Mouse (Mus musculus) right cerebral cortex, postnatal 36 days (tissue): ENCODE results near the gene Ccl5.
A peak's percentile ranks its signal among the peaks of the same experiment; 100 is the strongest.
"Not testable (repeated sequence)": the region's sequence is repeated elsewhere in the genome, so short reads cannot be mapped to it uniquely, and the experiment has no call there.

Experiments used
- DNase-seq, 2 experiments: peaks; one replicate each; pipeline ENCODE4 v3.0.0; 2022; ENCODE audit warnings: low spot score in 2 of 2, mixed read lengths in 1 of 2

Gene Ccl5

GRCm38 (mm10) chr11:83530360-83530759, at the start of gene Ccl5:
Gene Ccl5 (minus strand): TSS chr11:83530518.
- no peak for DNase-seq

DNA sequence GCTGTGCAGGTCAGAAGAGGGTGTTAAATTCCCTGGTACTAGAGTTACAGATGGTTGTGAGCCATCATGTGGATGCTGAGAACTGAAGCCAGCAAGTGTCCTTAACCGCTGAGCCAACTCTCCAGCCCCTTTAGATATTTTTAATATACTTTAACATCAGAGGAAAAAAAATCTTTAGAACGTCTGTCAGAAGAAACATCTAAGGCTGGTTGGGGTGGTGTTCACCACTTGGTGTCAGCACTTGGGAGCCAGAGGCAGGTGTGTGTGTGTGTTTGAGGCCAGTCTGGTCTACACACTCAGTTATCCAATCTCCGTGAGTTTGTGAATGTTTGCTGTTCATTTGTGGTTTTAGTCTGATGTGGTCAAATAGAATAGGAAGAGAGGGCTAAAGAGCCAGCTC, 48.7 kb upstream of the Ccl5 start:
- DNase-seq: no peak

DNA sequence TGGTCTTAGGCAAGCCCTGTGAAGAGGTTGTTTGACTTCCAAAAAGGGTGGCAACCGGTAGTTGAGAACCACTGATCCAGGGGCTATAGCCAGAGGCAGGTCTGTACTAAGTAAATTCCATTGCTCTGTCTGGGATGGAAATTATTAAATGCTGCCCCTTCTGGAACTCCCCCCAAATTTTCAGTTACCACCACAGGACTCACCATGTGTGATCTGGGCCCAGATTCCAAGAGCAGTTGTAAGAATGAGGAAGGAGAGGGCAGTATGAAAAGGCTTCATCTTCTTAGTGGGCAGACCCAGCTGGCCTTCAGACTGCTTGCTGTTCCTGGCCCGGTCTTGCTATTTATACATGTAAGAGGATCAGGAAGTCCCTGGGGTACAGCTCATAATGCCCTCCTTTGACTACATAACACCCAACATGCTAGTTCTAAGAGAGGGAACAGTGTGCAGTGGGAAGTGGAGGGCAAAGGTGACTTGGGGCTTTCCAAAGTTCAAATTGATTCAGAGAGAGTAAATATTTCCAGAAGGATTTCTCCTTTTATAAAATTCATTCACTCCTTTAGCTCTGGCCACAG, 48.0 kb upstream of the Ccl5 start, which contains the start of gene Ccl9:
Ccl9 (minus strand) TSS at position 451 of the 575 bp plus-strand sequence.
- no peak for DNase-seq

DNA sequence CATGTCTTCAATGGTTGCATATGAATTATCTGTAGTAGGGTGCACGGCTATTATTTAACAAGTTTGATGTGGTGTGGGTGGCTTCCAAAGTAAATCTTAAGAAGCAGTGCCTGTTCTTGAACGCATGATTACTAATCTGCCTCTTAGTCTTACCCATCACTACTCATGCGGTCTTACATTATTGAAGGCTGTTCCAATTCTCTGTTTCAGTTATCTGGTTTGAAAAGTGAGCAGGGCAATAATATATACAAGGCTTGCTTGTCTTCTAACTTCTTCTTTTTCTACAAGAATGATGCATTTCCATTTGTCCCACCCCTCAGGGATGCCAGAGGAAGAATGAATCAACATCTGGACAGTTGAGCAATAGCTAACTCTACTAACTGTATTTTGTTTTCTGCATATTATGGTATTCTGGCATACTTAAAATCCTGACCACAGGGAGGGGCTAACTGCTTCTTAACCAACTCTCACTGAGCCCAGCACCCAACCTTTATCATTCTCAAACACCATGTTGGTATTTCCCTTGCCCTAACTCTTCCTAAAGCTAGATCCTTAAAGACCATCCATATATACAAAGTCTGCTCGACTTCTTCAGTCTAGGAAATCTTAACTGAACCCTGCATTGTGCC, 46.7 kb upstream of the Ccl5 start:
- DNase-seq: no peak

- DNase-seq: no peak
These were observed 42.5 kb upstream of the Ccl5 start for GRCm38 (mm10) chr11:83572834-83573233.

- peak in 1 of 2 experiments; percentile 5 for DNase-seq
These were observed 41.9 kb upstream of the Ccl5 start for GRCm38 (mm10) chr11:83572223-83572622.

- no peak for DNase-seq
These were observed 39.9 kb upstream of the Ccl5 start for GRCm38 (mm10) chr11:83570189-83570588.

DNA sequence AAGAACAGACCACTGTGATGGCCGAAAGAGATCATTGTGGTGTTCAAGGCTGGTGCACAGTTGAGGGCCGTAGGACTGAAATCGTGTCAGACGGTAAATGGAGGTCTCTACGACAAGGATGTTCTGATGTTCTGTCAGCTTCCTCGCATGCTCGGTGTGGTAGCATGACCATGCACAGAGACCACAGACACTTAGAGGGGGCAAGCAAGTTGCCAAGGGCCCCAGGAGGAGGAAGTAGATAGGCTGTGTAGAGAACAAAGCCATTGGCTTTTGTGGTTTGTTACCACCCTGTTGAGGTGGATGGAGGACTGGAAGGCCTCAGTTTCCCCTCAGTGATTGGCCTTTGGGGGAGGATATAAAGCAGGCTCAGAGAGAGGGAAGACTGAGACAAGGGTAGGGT, 38.9 kb upstream of the Ccl5 start:
- no peak for DNase-seq

GRCm38 (mm10) chr11:83568786-83569185, 38.5 kb upstream of the Ccl5 start:
- no peak for DNase-seq

DNA sequence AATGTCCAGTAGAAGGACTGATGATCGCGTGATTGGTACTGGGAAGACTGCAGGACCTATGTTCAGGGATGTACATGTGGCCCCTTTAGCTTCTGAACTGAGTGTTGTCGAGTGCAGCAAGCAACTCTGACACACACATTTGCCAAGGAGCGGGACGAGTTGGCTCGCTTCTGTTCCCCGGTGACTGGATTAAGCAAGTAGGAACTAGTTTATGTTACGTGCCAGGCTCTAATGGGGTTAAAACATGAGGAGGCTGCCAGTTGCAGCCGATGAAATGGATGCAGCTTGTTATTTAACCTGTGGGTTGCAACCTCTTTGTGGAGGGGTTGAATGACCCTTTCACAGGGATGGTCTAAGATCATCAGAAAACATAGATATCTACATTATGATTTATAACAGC, 37.7 kb upstream of the Ccl5 start:
- no peak for DNase-seq

DNA sequence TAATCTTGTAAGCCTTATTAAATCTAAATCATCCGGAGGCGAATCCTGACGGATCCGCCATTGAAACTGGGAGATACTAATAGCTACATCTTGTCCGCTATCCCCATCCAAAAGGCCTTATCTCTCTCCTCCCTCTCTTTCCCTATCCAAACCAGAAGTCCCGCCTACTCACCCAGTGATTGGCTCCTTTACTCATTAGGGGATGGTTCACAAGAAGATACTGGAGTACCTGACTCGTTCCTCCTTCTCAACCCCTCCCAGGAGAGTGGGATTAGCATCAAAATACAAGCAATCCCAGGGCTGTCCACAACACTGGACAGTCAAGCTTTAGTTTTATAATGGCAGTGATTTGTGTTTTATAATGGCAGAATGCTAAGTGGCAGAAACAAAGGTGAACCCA, 37.0 kb upstream of the Ccl5 start:
- no peak for DNase-seq

DNA sequence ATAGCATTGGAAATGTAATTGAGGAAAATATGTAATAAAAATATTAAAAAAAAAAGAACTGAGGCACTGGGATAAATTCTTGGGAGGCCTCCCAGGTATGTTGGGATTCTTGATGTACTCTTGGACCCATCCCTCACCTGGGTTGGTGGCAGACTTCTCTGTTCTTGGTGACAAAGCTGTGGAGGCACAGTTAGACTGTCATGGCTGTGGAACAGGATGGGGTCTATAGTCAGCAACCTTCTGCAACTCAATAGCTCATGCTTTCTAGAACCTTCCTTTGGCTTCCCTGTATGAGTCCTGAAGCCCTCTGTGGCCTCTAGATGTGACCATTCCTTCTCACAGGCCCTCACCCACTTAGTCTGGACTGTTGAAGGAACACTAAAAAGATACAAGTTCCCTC, 36.3 kb upstream of the Ccl5 start:
- no peak for DNase-seq

DNA sequence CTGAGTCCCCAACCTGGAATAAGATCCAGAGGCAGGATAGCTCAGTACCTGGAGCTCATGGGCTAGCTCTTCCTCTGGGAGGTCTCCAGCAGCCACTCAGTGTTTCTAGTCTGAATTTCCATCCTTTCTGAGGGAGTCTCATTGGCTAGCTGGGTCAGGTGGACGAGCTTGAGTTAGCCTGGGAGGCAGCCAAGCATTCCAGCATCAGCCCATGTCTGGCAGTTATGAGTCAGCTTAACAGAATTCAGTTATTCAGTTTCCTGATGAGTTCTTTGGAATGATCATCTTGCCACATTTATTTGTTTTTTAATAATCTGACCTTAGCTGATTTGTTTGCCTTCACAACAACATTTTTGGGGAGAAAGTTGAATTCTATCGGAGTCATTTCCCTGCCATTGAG, 33.4 kb upstream of the Ccl5 start:
- DNase-seq: no peak

- DNase-seq: no peak
These were observed 32.1 kb upstream of the Ccl5 start for GRCm38 (mm10) chr11:83562311-83562887.

DNA sequence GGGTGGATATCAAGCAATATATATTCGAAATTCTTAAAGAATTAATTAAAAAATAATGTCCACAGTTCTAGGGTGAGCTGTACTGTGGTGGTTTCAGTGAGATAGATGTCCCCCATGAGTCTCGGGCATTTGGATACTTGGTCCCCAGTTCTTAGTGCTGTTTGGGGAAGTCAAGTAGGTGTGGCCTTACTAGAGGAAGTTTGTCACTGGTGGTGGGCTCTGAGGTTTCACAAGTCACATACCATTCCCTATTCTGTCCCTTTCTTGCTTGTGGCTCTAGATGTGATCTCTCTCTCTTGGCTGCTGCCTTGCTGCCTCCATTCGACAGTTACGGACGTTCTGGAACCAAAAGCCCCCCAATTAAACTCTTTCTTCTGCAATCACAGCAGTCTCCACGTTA, 30.1 kb upstream of the Ccl5 start:
- DNase-seq: no peak

- no peak for DNase-seq
These were observed 26.8 kb upstream of the Ccl5 start for GRCm38 (mm10) chr11:83557074-83557473.

DNA sequence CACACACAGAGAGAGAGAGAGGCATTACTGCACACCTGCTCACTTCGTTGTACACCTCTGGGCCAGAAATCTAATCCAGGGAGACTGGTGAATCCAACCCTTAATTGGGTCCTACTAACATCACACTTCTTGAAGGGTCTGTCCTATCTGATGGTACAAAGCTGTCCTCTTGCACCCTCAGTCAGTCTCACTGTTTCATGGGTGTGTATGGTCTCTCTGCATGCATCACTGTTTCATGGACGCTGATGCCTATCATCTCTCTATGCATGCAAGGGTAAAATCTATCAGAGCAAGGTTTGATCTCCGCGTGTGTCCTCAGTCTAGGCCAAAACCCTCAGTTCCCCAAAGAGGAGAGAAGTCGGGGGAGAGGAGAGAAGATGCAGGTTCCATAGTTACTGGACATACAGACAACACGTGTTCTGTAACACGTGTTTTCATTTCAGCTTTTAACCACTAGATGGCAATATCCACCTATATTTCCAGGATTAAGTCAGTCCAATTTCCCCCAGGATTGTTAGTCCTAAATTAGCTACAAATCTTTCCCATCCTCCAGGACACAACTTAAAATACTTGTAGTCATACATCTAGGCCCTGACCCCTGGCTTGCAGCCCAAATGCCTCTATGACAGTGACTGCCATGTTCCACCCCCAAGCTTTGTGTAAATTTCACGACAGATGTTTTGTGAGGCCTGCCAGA, 25.9 kb upstream of the Ccl5 start:
- DNase-seq: no peak

DNA sequence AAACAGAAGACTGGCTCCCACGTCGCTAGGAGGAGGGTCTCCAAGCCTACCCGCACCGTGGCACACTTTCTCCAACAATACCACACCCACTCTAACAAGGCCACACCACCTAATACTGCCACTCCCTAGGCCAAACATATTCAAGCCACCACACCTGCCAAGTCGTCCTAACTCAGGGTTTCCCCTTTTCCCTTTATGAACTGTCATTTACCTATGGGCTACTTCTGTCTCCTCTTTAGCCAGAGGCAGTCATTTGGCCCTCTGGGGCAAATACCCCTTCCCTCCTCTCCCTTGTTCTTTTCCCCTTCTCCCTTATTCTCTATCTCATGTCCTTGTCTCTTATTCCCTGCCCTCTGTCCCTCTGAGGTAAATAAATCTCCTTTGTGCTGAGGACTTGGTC, 21.4 kb upstream of the Ccl5 start:
- no peak for DNase-seq

DNA sequence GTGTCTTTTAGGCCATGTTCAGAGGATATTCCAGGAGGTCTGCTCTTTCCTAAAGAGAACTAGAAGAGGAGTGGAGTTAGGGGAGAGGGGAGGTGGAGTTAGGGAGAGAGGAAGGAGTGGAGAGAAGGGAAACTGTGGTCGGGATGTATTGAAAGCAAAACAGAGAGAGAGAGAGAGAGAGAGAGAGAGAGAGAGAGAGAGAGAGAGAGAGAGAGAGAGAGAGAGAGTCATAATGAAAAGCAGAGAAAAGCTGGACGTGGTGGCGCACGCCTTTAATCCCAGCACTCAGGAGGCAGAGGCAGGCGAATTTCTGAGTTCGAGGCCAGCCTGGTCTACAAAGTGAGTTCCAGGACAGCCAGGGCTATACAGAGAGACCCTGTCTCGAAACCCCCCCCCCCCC, 20.7 kb upstream of the Ccl5 start:
- not testable (repeated sequence) for DNase-seq

DNA sequence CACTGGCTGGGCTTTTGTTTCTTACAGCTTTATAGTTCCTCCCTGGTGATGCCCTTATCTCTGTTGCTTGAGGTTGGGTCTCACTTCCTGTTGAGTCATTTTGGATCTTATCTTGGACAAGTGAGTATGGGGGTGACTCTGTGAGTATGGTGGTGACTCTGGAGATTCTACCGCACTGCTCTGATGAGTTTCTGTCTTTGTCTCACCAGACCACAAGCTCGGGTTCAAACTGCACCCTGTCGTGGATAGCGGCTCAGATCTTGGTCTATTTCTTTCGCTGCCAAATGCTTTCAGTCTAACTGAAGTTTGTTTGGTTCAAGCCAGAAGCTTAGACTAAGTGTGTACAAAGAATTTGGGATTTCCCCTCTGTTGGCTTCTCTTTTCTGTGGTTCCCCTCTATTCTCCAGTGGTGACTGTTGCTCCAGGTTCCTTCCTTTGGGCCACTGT, 19.9 kb upstream of the Ccl5 start:
- DNase-seq: no peak

DNA sequence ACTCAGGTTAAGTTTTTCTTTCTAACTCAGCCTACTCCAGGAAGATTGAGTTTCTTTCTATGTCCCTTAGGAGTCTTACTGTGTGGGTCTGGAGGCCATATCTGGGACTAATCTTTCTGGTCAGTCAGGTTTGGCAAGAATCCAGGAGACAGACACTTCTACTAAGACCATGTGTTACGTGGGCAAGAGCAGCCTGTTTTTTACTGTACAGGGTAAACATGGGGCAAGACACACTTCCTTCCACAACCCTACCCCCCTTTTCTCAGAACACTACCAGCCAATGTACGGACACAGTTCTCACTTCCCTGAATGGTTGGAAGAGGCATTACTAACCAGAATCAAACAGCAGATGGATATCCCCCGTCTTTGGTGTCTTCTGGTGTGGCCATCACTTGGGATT, 13.9 kb upstream of the Ccl5 start:
- no peak for DNase-seq

DNA sequence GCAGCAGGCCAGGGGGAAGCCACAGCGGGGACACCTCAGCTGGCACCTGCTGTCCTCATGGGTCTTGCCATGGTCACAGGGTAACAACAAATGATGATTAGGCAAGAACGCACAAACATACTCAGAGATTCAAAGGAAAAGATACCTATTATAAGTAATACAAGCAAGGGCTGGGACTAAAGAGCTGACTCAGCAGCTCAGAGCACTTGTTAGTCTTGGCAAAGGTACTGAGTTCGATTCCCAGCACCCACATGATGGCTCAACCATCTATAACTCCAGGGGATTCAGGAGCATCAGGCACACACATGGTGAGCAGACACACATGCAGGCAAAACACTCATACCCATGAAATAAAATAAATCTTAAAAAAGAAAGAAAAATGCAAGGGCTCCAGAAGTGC, 11.1 kb upstream of the Ccl5 start:
- DNase-seq: no peak

DNA sequence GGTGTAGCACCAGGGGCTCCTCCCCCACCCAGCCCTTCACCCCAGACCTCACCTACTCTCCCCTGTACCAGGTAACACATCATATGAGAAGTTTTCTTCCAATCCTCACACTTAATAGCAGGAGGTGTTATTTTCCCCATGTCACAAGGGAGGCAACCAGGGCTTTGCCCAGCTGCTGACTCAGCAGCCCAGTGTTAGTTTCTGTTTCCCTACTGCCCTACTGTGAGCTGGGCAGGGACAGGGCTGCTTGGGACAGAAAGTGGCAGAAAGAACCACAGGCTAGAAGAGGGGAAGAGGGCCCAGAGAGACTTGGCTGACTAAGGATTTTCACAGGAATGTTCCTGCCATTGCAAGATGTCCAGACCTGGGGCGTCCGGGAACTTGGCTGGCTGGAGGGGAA, 10.6 kb upstream of the Ccl5 start:
- no peak for DNase-seq
